Mouse (Mus musculus) left cerebral cortex, adult 2 months (tissue): ENCODE measurements around the gene Pip5k1c. TPM values are rescaled to one million over a fixed set of nuclear protein-coding genes. Genes with fewer than 3 reads are reported as not detected.

ENCODE experiments used
- DNase-seq, 2 experiments: peaks; one replicate each; pipeline ENCODE4 v3.0.0; 2021 to 2022; ENCODE audit warnings: low spot score in 2 of 2, mixed read lengths in 1 of 2; ENCODE audit errors: extremely low spot score in 1 of 2
- H3K27ac ChIP-seq: fragments of 200-600 bp; 2 replicates; pipeline ENCODE4 v1.8.1; 2022
- H3K4me3 ChIP-seq: fragments of 200-600 bp; 2 replicates; pipeline ENCODE4 v1.8.1; 2022
- CTCF ChIP-seq: fragments of 200-600 bp; IDR thresholded peaks from 2 replicates; pipeline ENCODE4 v1.8.1; 2022; ENCODE audit warnings: antibody characterized with exemption, mild to moderate bottlenecking, moderate library complexity
- intact Hi-C: fragments of 180-260 bp; cut with DNase I; formaldehyde crosslinking; loops from one replicate; pipeline ENCODE4 v1.15.1; 2025
- total RNA-seq, 2 experiments: library from RNA; stranded (reverse); gene quantifications; 2 replicates each; pipeline ENCODE4 v1.2.3; 2021

Pip5k1c gene
- total RNA-seq, 2 experiments from 2014 or later, result 431 TPM

- TF ChIP-seq CTCF, result no peak
- H3K27ac ChIP-seq, result peak within 1 kb of the TSS; percentile 38
- no peak within 1 kb of the TSS for H3K4me3 ChIP-seq
- DNase-seq, result no peak
- intact Hi-C loops, result no loop called here
These were observed 35.6 kb downstream of the Pip5k1c start, which contains the start of gene Tbxa2r for GRCm38 (mm10) chr10:81328386-81328785. TSS of gene Tbxa2r (plus strand) at chr10:81328731.

GRCm38 (mm10) chr10:81329194-81329975, 36.6 kb downstream of the Pip5k1c start:
- Histone ChIP-seq H3K4me3 (no peak overlapping the region), H3K27ac (no peak overlapping the region)
- DNase-seq, result no peak
- intact Hi-C loops, result no loop called here
- no peak for TF ChIP-seq CTCF

DNA sequence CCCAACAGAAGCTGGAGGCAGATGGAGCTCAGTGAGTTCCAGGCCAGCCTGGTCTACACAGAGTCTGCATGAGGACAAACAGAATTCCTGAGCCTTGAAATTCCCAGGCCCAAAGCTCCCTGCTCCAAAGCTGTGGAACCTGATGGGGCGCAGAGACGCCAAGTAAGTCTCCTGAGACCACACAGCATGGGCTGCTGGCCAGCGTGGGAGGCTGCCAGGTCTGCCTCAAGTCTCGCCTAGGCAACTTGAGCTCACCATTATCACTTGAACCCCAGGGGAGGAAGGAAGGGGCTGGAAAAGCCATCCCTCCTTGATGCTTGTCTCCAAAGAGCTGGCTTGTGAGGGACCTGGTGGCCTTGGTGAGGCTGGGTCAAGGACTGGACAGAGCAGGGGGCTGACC, 37.2 kb downstream of the Pip5k1c start:
- no peak overlapping the region for H3K4me3 ChIP-seq
- DNase-seq, result no peak
- TF ChIP-seq CTCF, result no peak
- H3K27ac ChIP-seq, result no peak overlapping the region
- intact Hi-C loops, result no loop called here

- Histone ChIP-seq H3K4me3 (no peak overlapping the region), H3K27ac (no peak overlapping the region)
- no peak for TF ChIP-seq CTCF
- DNase-seq, result no peak
- intact Hi-C loops, result no loop called here
These were observed 39.5 kb downstream of the Pip5k1c start for GRCm38 (mm10) chr10:81332277-81332676.

GRCm38 (mm10) chr10:81334324-81334723, 41.6 kb downstream of the Pip5k1c start:
- no peak for DNase-seq
- TF ChIP-seq CTCF, result no peak
- H3K27ac ChIP-seq, result no peak overlapping the region
- H3K4me3 ChIP-seq, result no peak overlapping the region
- intact Hi-C loops, result no loop called here

DNA sequence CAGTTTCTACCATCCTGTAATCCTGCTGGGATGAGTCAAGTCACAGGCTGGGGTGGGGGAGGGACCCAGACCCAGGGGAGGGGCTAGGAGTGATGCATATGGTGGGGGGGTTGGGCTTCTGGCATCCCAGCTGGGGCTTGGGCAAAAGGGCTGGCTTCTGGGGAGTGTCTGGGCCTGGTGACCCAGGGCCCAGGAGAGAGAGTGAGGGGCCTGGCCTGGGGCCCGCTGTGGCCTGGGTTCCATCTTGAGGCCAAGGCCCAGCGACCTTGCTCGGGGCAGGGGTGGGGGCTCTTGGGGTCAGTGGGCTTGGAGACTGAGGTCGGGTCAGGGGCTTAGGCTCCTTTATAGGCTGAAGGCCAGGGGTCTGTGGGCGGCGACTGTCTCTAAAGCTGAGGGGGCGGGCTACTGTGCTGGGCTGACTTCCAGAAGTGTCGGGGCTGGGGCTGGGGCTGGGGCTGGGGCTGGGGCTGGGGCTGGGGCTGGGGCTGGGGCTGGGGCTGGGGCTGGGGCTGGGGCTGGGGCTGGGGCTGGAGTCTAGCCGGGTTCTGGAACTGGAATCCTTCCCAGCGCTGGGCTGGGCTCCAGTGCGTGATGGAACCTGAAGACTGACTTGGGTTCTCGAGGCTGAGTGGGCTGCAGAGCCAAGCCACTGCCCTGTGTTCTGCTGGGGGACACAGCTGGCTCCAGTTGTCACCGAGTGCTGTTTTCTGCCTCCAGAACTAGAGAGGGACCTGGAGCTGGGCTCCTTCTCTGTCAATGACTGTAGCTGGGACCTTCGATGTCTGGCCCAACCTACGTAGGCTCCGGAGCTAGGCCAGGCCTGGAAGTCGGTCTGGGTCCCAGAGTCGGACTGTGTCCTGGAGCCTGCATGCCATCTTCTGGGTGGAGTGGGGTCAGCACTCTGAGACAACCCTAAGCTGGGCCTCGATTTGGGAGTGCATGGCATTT, 42.9 kb downstream of the Pip5k1c start:
- TF ChIP-seq CTCF, result no peak
- H3K27ac ChIP-seq, result no peak overlapping the region
- intact Hi-C loops, result no loop called here
- no peak for DNase-seq
- no peak overlapping the region for H3K4me3 ChIP-seq

DNA sequence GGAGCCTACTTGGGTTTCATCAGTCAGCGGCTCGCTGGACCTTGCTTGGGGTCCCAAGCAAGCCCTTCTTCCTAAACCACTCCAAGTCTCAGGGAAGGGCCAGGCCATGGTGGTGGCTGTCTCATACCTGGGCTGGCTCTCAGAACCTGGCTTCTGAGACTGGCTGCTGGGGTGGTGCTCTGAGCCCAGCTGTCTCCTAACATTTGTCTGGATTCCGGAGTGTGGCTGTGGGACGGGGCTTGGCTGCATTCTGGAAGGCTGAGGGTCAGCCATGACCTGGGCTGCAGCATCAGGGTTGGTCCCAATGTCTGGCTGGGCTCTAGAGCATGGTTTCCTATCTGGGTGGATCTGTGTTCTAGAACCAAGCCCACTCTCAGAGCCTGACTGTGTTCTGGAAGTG, 43.8 kb downstream of the Pip5k1c start:
- intact Hi-C loops, result no loop called here
- no peak for TF ChIP-seq CTCF
- H3K4me3 ChIP-seq, result no peak overlapping the region
- H3K27ac ChIP-seq, result no peak overlapping the region
- DNase-seq, result no peak

GRCm38 (mm10) chr10:81340551-81341332, 48.0 kb downstream of the Pip5k1c start:
- DNase-seq, result no peak
- intact Hi-C loops, result loop anchor here (5.0 kb wide), 1 partner anchor 53 kb away; no protein-coding TSS in a partner anchor
- no peak overlapping the region for H3K4me3 ChIP-seq
- no peak for TF ChIP-seq CTCF
- H3K27ac ChIP-seq, result no peak overlapping the region

- no peak overlapping the region for H3K27ac ChIP-seq
- intact Hi-C loops, result loop anchor here (5.0 kb wide), 1 partner anchor 54 kb away; no protein-coding TSS in a partner anchor
- peak in 1 of 2 experiments; percentile 66 for DNase-seq
- H3K4me3 ChIP-seq, result no peak overlapping the region
- peak; percentile 87 for TF ChIP-seq CTCF
These were observed 48.7 kb downstream of the Pip5k1c start for GRCm38 (mm10) chr10:81341333-81341949.

GRCm38 (mm10) chr10:81342686-81343505, 50.1 kb downstream of the Pip5k1c start, which contains the start of gene Gipc3:
TSS of gene Gipc3 (minus strand) at chr10:81343266.
- no peak within 1 kb of the TSS for H3K27ac ChIP-seq
- no peak for TF ChIP-seq CTCF
- intact Hi-C loops, result loop anchor here (5.0 kb wide), 1 partner anchor 56 kb away; no protein-coding TSS in a partner anchor
- DNase-seq, result no peak
- peak within 1 kb of the TSS; percentile 46 for H3K4me3 ChIP-seq
